Mouse (Mus musculus) myocyte (in vitro differentiated cells): Measurements from ENCODE around the gene Gramd1a. TPM values are rescaled to one million over a fixed set of nuclear protein-coding genes. Genes with fewer than 3 reads are reported as not detected.

ENCODE experiments used
- H3K27me3 ChIP-seq: one replicate; pipeline ENCODE4 v1.6.1; 2011; ENCODE audit not compliant: control insufficient read depth, insufficient read depth, insufficient read length
- H3K36me3 ChIP-seq: one replicate; pipeline ENCODE4 v1.6.1; 2011; ENCODE audit not compliant: control insufficient read depth, insufficient read depth
- H3K4me2 ChIP-seq: one replicate; pipeline ENCODE4 v1.6.1; 2011; ENCODE audit warnings: low read depth, control low read depth
- H3K4me3 ChIP-seq: one replicate; pipeline ENCODE4 v1.5.1; 2011; ENCODE audit warnings: mild to moderate bottlenecking, control low read depth, moderate library complexity
- H3K79me2 ChIP-seq: one replicate; pipeline ENCODE4 v1.6.1; 2011; ENCODE audit not compliant: control insufficient read depth, insufficient read depth
- H3ac ChIP-seq: one replicate; pipeline ENCODE4 v1.6.1; 2011; ENCODE audit not compliant: control insufficient read depth, insufficient read length
- CEBPB ChIP-seq: IDR thresholded peaks from 2 replicates; pipeline ENCODE4 v1.6.1; 2011; ENCODE audit warnings: mild to moderate bottlenecking, moderate library complexity; ENCODE audit not compliant: poor library complexity, insufficient read depth, severe bottlenecking
- E2F4 ChIP-seq: IDR thresholded peaks from one replicate; pipeline ENCODE4 v1.6.1; 2011; ENCODE audit warnings: mild to moderate bottlenecking, control low read depth, moderate library complexity; ENCODE audit not compliant: insufficient read depth
- MAX ChIP-seq: IDR thresholded peaks from one replicate; pipeline ENCODE4 v1.6.1; 2011; ENCODE audit warnings: low read depth, mild to moderate bottlenecking, control low read depth
- MYOD1 ChIP-seq, 3 experiments: IDR thresholded peaks; one replicate each; pipeline ENCODE4 v1.6.1; 2011; ENCODE audit warnings: control low read depth in 2 of 3, low read depth in 2 of 3, mild to moderate bottlenecking in 2 of 3, moderate library complexity in 1 of 3; ENCODE audit not compliant: insufficient read length in 2 of 3, control insufficient read depth in 1 of 3
- MYOG ChIP-seq, 3 experiments: IDR thresholded peaks; one replicate each; pipeline ENCODE4 v1.6.1; 2011; ENCODE audit warnings: control low read depth in 2 of 3, low read depth in 2 of 3, mild to moderate bottlenecking in 2 of 3; ENCODE audit not compliant: insufficient read length in 2 of 3, control insufficient read depth in 1 of 3, insufficient read depth in 1 of 3
- POLR2A ChIP-seq: IDR thresholded peaks from one replicate; pipeline ENCODE4 v1.6.1; 2011; ENCODE audit warnings: low read depth, mild to moderate bottlenecking, control low read depth, moderate library complexity; ENCODE audit not compliant: insufficient read length
- POLR2AphosphoS2 ChIP-seq: IDR thresholded peaks from one replicate; pipeline ENCODE4 v1.6.1; 2011; ENCODE audit warnings: low read depth, control low read depth; ENCODE audit not compliant: insufficient read length
- REST ChIP-seq: IDR thresholded peaks from one replicate; pipeline ENCODE4 v1.6.1; 2011; ENCODE audit warnings: mild to moderate bottlenecking, control low read depth, moderate library complexity; ENCODE audit not compliant: insufficient read depth, insufficient read length
- SRF ChIP-seq: IDR thresholded peaks from one replicate; pipeline ENCODE4 v1.6.1; 2011; ENCODE audit warnings: low read depth; ENCODE audit not compliant: control insufficient read depth, insufficient read length
- TCF12 ChIP-seq: IDR thresholded peaks from one replicate; pipeline ENCODE4 v1.6.1; 2011; ENCODE audit warnings: mild to moderate bottlenecking, control low read depth; ENCODE audit not compliant: poor library complexity, insufficient read depth, severe bottlenecking
- TCF3 ChIP-seq: IDR thresholded peaks from one replicate; pipeline ENCODE4 v1.6.1; 2011; ENCODE audit warnings: low read depth, control low read depth; ENCODE audit not compliant: insufficient read length
- USF1 ChIP-seq: IDR thresholded peaks from one replicate; pipeline ENCODE4 v1.6.1; 2011; ENCODE audit warnings: low read depth, mild to moderate bottlenecking, control low read depth, moderate library complexity
- polyA plus RNA-seq: library from polyadenylated mRNA; unstranded; fragments of >200 nt; fragmentation: generic; extraction: Trizol; gene quantifications from one replicate; pipeline ENCODE4 v1.2.1, GENCODE M21; 2012; ENCODE audit warnings: missing spikeins

Gene Gramd1a
- polyA plus RNA-seq, 1 experiment: 25.5 TPM

DNA sequence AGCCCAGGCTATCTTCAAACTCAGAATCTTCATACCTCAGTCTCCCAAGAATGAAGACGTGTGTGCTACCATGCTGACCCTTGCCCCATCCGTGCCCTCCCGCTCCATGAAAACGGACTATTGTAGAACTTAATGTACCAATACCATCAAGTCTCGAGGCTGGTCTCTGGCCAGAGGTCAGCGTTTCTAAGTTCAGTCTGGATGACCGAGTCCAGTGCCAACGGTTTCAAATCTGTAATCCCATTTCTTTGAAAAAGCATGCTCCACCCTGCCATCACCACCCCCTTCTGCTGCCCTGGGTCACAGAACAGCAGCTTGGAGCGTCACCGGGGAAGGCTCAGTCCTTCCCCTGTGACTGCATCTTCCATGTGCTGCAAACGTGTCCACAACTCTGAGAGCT is 47.9 kb downstream of the Gramd1a start:
- Histone ChIP-seq H3K4me2 (no peak overlapping the region), H3K79me2 (no peaks in the 10 kb centered on the region), H3ac (no peak overlapping the region), H3K4me3 (no peak overlapping the region), H3K27me3 (peaks cover 23% of the 10 kb centered on the region), H3K36me3 (no peaks in the 10 kb centered on the region)
- no peak for TF ChIP-seq POLR2A
- TF ChIP-seq MYOD1 (IDR thresholded peaks at IDR 0.05; ENCODE audit: control insufficient read depth in 1 of 3, insufficient read length in 2 of 3, low read depth in 2 of 3): no peak
- TF ChIP-seq TCF3: no peak
- TF ChIP-seq REST: no peak
- TF ChIP-seq POLR2AphosphoS2: no peak
- TF ChIP-seq MAX: no peak
- no peak for TF ChIP-seq E2F4

DNA sequence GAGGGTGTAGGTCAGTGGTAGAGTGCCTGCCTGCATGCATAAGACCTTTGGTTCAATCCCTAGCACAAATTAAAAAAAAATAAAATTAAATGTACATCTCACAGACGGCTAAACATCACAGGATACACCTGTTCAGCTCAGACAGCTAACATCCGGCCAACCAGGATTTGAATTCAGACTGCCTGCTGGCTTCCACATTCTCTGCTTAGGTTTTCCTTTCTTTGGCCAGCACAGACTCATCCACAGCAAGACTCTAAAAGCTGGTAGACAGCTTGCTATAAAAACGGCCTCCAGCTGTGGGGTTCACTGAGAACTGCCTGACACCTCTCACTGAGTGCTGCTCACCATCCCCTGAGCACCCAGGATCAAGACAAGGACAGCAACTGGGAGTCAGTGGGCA is 49.5 kb downstream of the Gramd1a start:
- no peak for TF ChIP-seq CEBPB
- TF ChIP-seq USF1: no peak
- no peak for TF ChIP-seq MAX
- TF ChIP-seq REST: no peak
- Histone ChIP-seq H3K4me2 (no peak overlapping the region), H3ac (no peak overlapping the region), H3K36me3 (no peaks in the 10 kb centered on the region), H3K79me2 (no peaks in the 10 kb centered on the region), H3K4me3 (no peak overlapping the region), H3K27me3 (peaks cover 33% of the 10 kb centered on the region)

DNA sequence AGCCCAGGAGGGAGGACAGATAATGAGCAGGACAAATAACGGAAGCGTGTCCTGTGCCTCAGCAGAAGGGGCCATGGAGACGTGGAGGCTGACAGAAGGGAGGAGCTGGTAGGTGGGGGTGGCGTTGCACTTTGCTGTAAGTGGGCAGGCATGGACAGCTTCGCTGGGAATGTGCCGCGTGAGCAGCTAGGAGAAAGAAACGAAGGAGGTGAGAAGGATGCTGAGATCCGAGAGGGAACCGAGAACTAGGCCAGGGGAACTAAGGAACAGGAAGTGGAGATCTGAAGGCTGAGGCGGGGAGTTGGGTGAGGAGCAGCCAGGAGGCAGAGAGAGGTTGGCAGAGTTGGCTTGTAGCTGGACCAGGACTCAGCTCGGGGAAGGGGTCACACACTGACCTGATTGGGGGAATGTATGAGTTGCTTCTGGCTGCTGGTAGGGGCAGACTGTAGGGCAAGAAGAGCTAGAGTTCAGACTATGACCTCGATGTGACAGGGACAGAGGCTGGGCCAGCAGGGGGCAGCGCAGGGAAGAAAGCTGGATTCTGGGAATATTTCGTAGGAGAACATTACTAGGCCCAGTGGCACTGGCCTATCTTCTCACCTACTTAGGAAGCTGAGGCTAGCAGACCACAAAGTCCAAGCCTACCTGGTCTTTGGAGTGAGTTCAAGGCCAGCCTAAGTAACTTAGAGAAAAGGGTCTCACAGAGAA is 50.5 kb downstream of the Gramd1a start:
- H3ac ChIP-seq: no peak overlapping the region
- no peak overlapping the region for H3K4me3 ChIP-seq
- H3K27me3 ChIP-seq: peaks cover 33% of the 10 kb centered on the region
- no peaks in the 10 kb centered on the region for H3K79me2 ChIP-seq
- TF ChIP-seq USF1 (no peak), TCF12 (no peak), MYOD1 (IDR thresholded peaks at IDR 0.05; ENCODE audit: control insufficient read depth in 1 of 3, insufficient read length in 2 of 3, low read depth in 2 of 3) (no peak), MYOG (IDR thresholded peaks at IDR 0.05; ENCODE audit: control insufficient read depth in 1 of 3, insufficient read depth in 1 of 3, insufficient read length in 2 of 3, low read depth in 2 of 3) (no peak), TCF3 (no peak), REST (no peak), POLR2AphosphoS2 (no peak), MAX (no peak), SRF (no peak), POLR2A (no peak), E2F4 (no peak)
- H3K36me3 ChIP-seq: no peaks in the 10 kb centered on the region
- H3K4me2 ChIP-seq: no peak overlapping the region

GRCm38 (mm10) chr7:31100786-31101185 is 54.9 kb downstream of the Gramd1a start:
- H3K4me2 ChIP-seq: no peak overlapping the region
- peaks cover 33% of the 10 kb centered on the region for H3K27me3 ChIP-seq

DNA sequence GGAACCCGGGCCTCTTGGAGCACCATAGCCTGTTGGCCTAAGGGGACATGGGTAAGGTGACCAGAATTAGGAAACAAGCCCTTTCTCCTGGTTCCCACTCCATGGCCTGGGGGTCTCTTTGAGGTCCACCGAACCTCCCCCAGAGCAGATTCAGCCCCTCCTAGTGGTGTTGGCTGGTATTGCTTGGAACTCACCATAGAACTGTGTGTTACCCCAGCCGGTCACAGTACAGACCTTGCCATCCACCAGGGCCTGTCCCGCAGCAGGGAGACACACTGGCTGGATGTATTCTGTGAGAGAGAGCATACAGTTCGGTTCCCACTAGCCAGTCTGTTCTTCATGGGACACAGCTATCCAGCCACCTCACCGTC is 56.1 kb downstream of the Gramd1a start:
- Histone ChIP-seq H3K36me3 (no peaks in the 10 kb centered on the region), H3K27me3 (peaks cover 26% of the 10 kb centered on the region), H3ac (no peak overlapping the region), H3K79me2 (no peaks in the 10 kb centered on the region), H3K4me3 (no peak overlapping the region), H3K4me2 (no peak overlapping the region)
- TF ChIP-seq USF1 (no peak), MYOD1 (IDR thresholded peaks at IDR 0.05; ENCODE audit: control insufficient read depth in 1 of 3, insufficient read length in 2 of 3, low read depth in 2 of 3) (no peak), TCF12 (no peak), MAX (no peak), POLR2AphosphoS2 (no peak), TCF3 (no peak), E2F4 (no peak), CEBPB (no peak), SRF (no peak), REST (no peak), POLR2A (no peak), MYOG (IDR thresholded peaks at IDR 0.05; ENCODE audit: control insufficient read depth in 1 of 3, insufficient read depth in 1 of 3, insufficient read length in 2 of 3, low read depth in 2 of 3) (no peak)

More at GRCm38 (mm10) chr7:31100786-31101185, 54.9 kb downstream of the Gramd1a start:
- Histone ChIP-seq H3K79me2 (no peaks in the 10 kb centered on the region), H3K4me3 (no peak overlapping the region), H3ac (no peak overlapping the region), H3K36me3 (no peaks in the 10 kb centered on the region)
- TF ChIP-seq POLR2AphosphoS2: no peak
- TF ChIP-seq MAX: no peak
- TF ChIP-seq REST: no peak
- TF ChIP-seq MYOG (IDR thresholded peaks at IDR 0.05; ENCODE audit: control insufficient read depth in 1 of 3, insufficient read depth in 1 of 3, insufficient read length in 2 of 3, low read depth in 2 of 3): no peak
- TF ChIP-seq CEBPB: no peak
- no peak for TF ChIP-seq MYOD1 (IDR thresholded peaks at IDR 0.05; ENCODE audit: control insufficient read depth in 1 of 3, insufficient read length in 2 of 3, low read depth in 2 of 3)
- TF ChIP-seq SRF: no peak
- no peak for TF ChIP-seq E2F4
